Comparison of ENCODE assay signal across 8 mouse cellular contexts in genomic region chr6:91116244-91117145, GRCm38 (mm10). TPM values are rescaled to one million over a fixed set of nuclear protein-coding genes. Genes with fewer than 3 reads are reported as not detected.
DNase-seq lines count a peak whose midpoint lies in the region; ATAC-seq and TF ChIP-seq lines count a peak whose summit lies in the region.

TSS of gene Nup210 (minus strand) at chr6:91116829.

- peak; percentile 96 for ATAC-seq in forebrain, postnatal 0 days
- peak; percentile 94 for ATAC-seq in lung, embryonic 15.5 days (ENCODE audit: borderline replicate concordance, extremely low read depth, low FRiP score, low TSS enrichment)

- WGBS in forebrain, postnatal 0 days: 5% methylated on average over 76 of the region's 93 CpGs
- 1% methylated on average over 91 of the region's 93 CpGs for WGBS in lung, embryonic 15.5 days

- H3K4me1 ChIP-seq in ES-E14 (ENCODE audit: control insufficient read depth in 2 of 2, insufficient read depth in 2 of 2, low read length in 2 of 2, poor library complexity in 1 of 2): peaks cover 3 to 12% of the 10 kb centered on the region in 2 experiments; a peak in 2 of 4 replicates
- peaks cover 27% of the 10 kb centered on the region for H3K4me1 ChIP-seq in forebrain, postnatal 0 days (ENCODE audit: insufficient read depth)
- peaks cover 16% of the 10 kb centered on the region for H3K4me1 ChIP-seq in lung, embryonic 15.5 days

- no peaks in the 10 kb centered on the region for H3K27me3 ChIP-seq in forebrain, postnatal 0 days (ENCODE audit: insufficient read depth, low read length)
- peaks cover 4% of the 10 kb centered on the region; the same call in 1 of the 2 replicates for H3K27me3 ChIP-seq in lung, embryonic 15.5 days

- H3K4me3 ChIP-seq in ES-E14 (ENCODE audit: insufficient read depth in 1 of 2, low read depth in 1 of 2, low read length in 2 of 2, poor library complexity in 1 of 2, severe bottlenecking in 1 of 2): peak within 1 kb of the TSS; percentile 84 to 86
- peak within 1 kb of the TSS; percentile 79 for H3K4me3 ChIP-seq in forebrain, postnatal 0 days (ENCODE audit: low read depth, low read length)
- peak within 1 kb of the TSS; percentile 72 for H3K4me3 ChIP-seq in lung, embryonic 15.5 days

- no peaks in the 10 kb centered on the region for H3K36me3 ChIP-seq in ES-E14 (ENCODE audit: control insufficient read depth, insufficient read depth, low read length, poor library complexity, severe bottlenecking)
- no peaks in the 10 kb centered on the region for H3K36me3 ChIP-seq in forebrain, postnatal 0 days (ENCODE audit: insufficient read depth)
- H3K36me3 ChIP-seq in lung, embryonic 15.5 days: no peaks in the 10 kb centered on the region

- H3K9me3 ChIP-seq in ES-E14 (ENCODE audit: control insufficient read depth, insufficient read depth, low read depth, low read length): no peaks in the 10 kb centered on the region
- no peaks in the 10 kb centered on the region for H3K9me3 ChIP-seq in forebrain, postnatal 0 days (ENCODE audit: low read length)
- no peaks in the 10 kb centered on the region for H3K9me3 ChIP-seq in lung, embryonic 15.5 days

- H3K4me2 ChIP-seq in forebrain, postnatal 0 days (ENCODE audit: low read depth): peak within 1 kb of the TSS; percentile 74
- peak within 1 kb of the TSS; percentile 98 for H3K4me2 ChIP-seq in lung, embryonic 15.5 days

- in situ Hi-C loops in ES-E14 (cut with MboI; ENCODE audit: low sequenced_read_pairs in 2 of 2, unreplicated experiment in 2 of 2): no loop called here

- H3K27ac ChIP-seq in ES-E14 (ENCODE audit: insufficient read depth, low read depth, low read length, poor library complexity, severe bottlenecking): peak within 1 kb of the TSS; percentile 41
- peak within 1 kb of the TSS; percentile 93 for H3K27ac ChIP-seq in forebrain, postnatal 0 days (ENCODE audit: low read depth, low read length)
- H3K27ac ChIP-seq in lung, embryonic 15.5 days: peak within 1 kb of the TSS; percentile 76

- peak; percentile 79 for TF ChIP-seq CTCF in forebrain, postnatal 0 days (IDR thresholded peaks at IDR 0.05; ENCODE audit: low read depth)

- peak within 1 kb of the TSS; percentile 94 for H3K9ac ChIP-seq in ES-E14 (ENCODE audit: insufficient read depth, low read depth, low read length, poor library complexity, severe bottlenecking)
- H3K9ac ChIP-seq in forebrain, postnatal 0 days: peak within 1 kb of the TSS; percentile 82
- peak within 1 kb of the TSS; percentile 62 for H3K9ac ChIP-seq in lung, embryonic 15.5 days

- peak; percentile 66 for DNase-seq in ES-E14 (ENCODE audit: low read depth, low spot score)
- peak; percentile 97 to 98 for DNase-seq in cerebellum, adult 18-20 months
- DNase-seq in forebrain, postnatal 0 days: peak; percentile 99
- peak; percentile 96 for DNase-seq in heart, postnatal 4 days
- DNase-seq in layer of hippocampus, adult 8-10 months (ENCODE audit: low spot score in 2 of 2): peak; percentile 94 to 96
- DNase-seq in ovary, adult 18-20 months (ENCODE audit: low spot score): peak; percentile 90
- peak; percentile 96 for DNase-seq in thymus, postnatal 0 days (ENCODE audit: low spot score)

TF ChIP-seq in ES-E14, 5 proteins besides CTCF, POLR2A, EP300 and RAD21:
- TF ChIP-seq MAFK (IDR thresholded peaks at IDR 0.05; ENCODE audit: insufficient read depth, low read depth, low read length) (no peak), HCFC1 (IDR thresholded peaks at IDR 0.05; ENCODE audit: borderline replicate concordance, insufficient read depth, low read length) (peak; percentile 37; the same call in 1 of the 2 replicates)
TF ChIP-seq in ES-E14: peak in this region for 1.

RNA-seq across cellular contexts. Expression of gene Nup210, which starts in this region (rescaled TPM):
- 65.9 and 103 TPM in 2 replicates for total RNA-seq in ES-E14 (2012; rRNA removed)
- total RNA-seq in forebrain, postnatal 0 days (2014; rRNA removed): 36.6 and 52.6 TPM in 2 replicates
- polyA plus RNA-seq in forebrain, postnatal 0 days (2015; fragmentation: Nextera tagmentation; extraction: Ambion mirVana): 9.1 and 12.5 TPM in 2 replicates
- total RNA-seq in heart, postnatal 4 days (2021): 10 to 100 TPM; 13.1 to 15.4 TPM
- 10 to 100 TPM; 17.1 to 30.9 (median 20.7) TPM for total RNA-seq in layer of hippocampus, adult 8-10 months (2022)
- polyA plus RNA-seq in lung, embryonic 15.5 days (2015; fragmentation: Nextera tagmentation; extraction: Ambion mirVana): 25.7 and 27.5 TPM in 2 replicates
- polyA plus RNA-seq in thymus, postnatal 0 days (2015; fragmentation: Nextera tagmentation; extraction: Ambion mirVana): 36.0 and 37.9 TPM in 2 replicates

Comparison
In these comparisons a context has a peak if more than half of its experiments do, and no peak if none do; other contexts are left out.
1. Peak in every context shown above with its lines: DNase-seq, ATAC-seq, H3K4me3 ChIP-seq and H3K27ac ChIP-seq.
2. H3K27ac ChIP-seq: peak in every context shown above with its lines; median percentile 93 in forebrain, postnatal 0 days; 76 in lung, embryonic 15.5 days; 41 in ES-E14.